Mouse (Mus musculus) naive thymus-derived CD4-positive, alpha-beta T cell, adult 2 months (primary cell): Measurements from ENCODE around the gene Dop1b.

Experiments
- DNase-seq: peaks from one replicate; pipeline ENCODE4 v3.0.0-alpha.2; 2011; ENCODE audit warnings: low read depth

Gene Dop1b

GRCm38 (mm10) chr16:93712966-93713365 lies 1.3 kb downstream of the Dop1b start:
- peak; percentile 19 for DNase-seq

- no peak for DNase-seq
Measured at GRCm38 (mm10) chr16:93714426-93714825, 2.7 kb downstream of the Dop1b start.

- no peak for DNase-seq
Measured at GRCm38 (mm10) chr16:93715826-93716225, 4.1 kb downstream of the Dop1b start.

- no peak for DNase-seq
Measured at GRCm38 (mm10) chr16:93717299-93717703, 5.6 kb downstream of the Dop1b start.

GRCm38 (mm10) chr16:93721771-93722170 lies 10.1 kb downstream of the Dop1b start:
- DNase-seq, result no peak

GRCm38 (mm10) chr16:93722476-93722875 lies 10.8 kb downstream of the Dop1b start:
- no peak for DNase-seq

GRCm38 (mm10) chr16:93725417-93726144 lies 13.9 kb downstream of the Dop1b start:
- no peak for DNase-seq

GRCm38 (mm10) chr16:93726186-93726585 lies 14.5 kb downstream of the Dop1b start:
- DNase-seq, result no peak

- no peak for DNase-seq
Measured at GRCm38 (mm10) chr16:93728676-93729075, 17.0 kb downstream of the Dop1b start.

GRCm38 (mm10) chr16:93729801-93730721 lies 18.4 kb downstream of the Dop1b start:
- DNase-seq, result no peak

GRCm38 (mm10) chr16:93731310-93731709 lies 19.6 kb downstream of the Dop1b start:
- DNase-seq, result no peak

- no peak for DNase-seq
Measured at GRCm38 (mm10) chr16:93732875-93733569, 21.3 kb downstream of the Dop1b start.

- no peak for DNase-seq
Measured at GRCm38 (mm10) chr16:93739251-93739650, 27.5 kb downstream of the Dop1b start.

- no peak for DNase-seq
Measured at GRCm38 (mm10) chr16:93742903-93743302, 31.2 kb downstream of the Dop1b start.

- DNase-seq, result no peak
Measured at GRCm38 (mm10) chr16:93744049-93744490, 32.4 kb downstream of the Dop1b start.

GRCm38 (mm10) chr16:93744804-93745340 lies 33.2 kb downstream of the Dop1b start:
- no peak for DNase-seq

- no peak for DNase-seq
Measured at GRCm38 (mm10) chr16:93746397-93746796, 34.7 kb downstream of the Dop1b start.

GRCm38 (mm10) chr16:93746957-93747356 lies 35.3 kb downstream of the Dop1b start:
- peak; percentile 15 for DNase-seq

- DNase-seq, result no peak
Measured at GRCm38 (mm10) chr16:93747421-93747820, 35.7 kb downstream of the Dop1b start.

GRCm38 (mm10) chr16:93749147-93749910 lies 37.6 kb downstream of the Dop1b start:
- DNase-seq, result no peak

- no peak for DNase-seq
Measured at GRCm38 (mm10) chr16:93750464-93750863, 38.8 kb downstream of the Dop1b start.
